Mouse (Mus musculus): ENCODE results near the gene Pcdh7.

DNA sequence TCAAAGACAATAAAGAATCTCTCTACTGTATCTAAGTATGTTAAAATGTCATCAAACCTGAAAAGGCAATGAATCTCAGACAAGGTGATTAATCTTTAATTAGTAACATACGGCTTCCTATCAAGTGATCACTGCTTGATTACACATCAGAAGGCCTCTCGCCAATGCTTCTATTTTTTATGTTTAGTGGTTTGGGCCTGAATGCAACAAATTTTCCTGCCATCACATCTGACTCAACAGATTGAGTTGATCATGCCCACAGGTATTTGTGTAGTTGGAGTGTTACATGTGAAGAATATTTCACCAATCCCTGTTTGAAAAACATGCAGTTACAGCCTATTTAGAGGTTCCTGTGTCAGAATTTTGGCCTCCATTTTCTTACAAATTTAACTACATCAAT lies 225.8 kb downstream of the Pcdh7 start:
- no peak for TF ChIP-seq CTCF (IDR thresholded peaks at IDR 0.05; ENCODE audit: low read depth, low read length)
- TF ChIP-seq POLR2A (IDR thresholded peaks at IDR 0.05; ENCODE audit: extremely low read depth, insufficient read depth, low read length), result no peak

All from liver, adult 2 months (tissue).